ENCODE assay signal across 21 mouse cellular contexts in the genomic region with DNA sequence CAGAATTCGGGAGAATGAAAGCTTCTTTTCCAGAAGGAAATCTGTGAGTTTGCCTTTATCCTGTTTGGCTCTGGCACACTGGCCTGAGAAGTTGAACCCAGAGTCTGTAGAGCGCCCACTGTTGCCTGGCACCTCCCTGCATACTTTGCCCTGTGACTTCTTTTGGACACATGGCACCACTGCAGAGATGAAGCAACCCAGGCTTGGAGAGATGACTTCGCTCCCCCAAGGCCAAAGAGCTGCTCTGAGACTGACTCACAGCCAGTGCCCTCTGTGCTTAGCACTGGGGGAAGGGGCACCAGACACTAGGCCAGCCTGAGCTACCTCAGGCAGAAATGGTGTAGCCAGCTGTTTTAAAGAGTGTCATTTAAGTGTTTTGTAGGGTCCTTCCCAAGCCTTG.
DNase-seq lines count a peak whose midpoint lies in the region; ATAC-seq lines count a peak whose summit lies in the region.
"Had no signal": no experiment of that assay in that cellular context is flagged by ENCODE, and none has a peak within 500 bp of the region (broad histone marks: within the 10 kb centered on the region; RNA-seq: fewer than 3 reads in every experiment).

No protein-coding gene starts in this region.

- no peak overlapping the region for H3K4me2 ChIP-seq in hindbrain, embryonic 11.5 days (replicated peaks; ENCODE audit: low read depth, low read length)
- H3K4me2 ChIP-seq: hindbrain, embryonic 15.5 days; liver, embryonic 13.5 days; stomach, embryonic 15.5 days had no signal

- WGBS in hindbrain, embryonic 10.5 days, result 94% methylated on average over 3 of the region's 3 CpGs
- WGBS in hindbrain, embryonic 11.5 days, result 97% methylated on average over 3 of the region's 3 CpGs

- no peak for DNase-seq in hindbrain, embryonic 10.5 days (ENCODE audit: low spot score)
- no peak for DNase-seq in hindbrain, embryonic 11.5 days (ENCODE audit: low spot score)
- DNase-seq in 3134 (ENCODE audit: extremely low read depth, insufficient read length, low spot score) (peak; percentile 41), NIH3T3 (ENCODE audit: low read depth) (peak; percentile 51)
- DNase-seq in adrenal gland, postnatal 25 days, result peak; percentile 65
- no peak for DNase-seq in left cerebral cortex, postnatal 10 days (ENCODE audit: extremely low spot score in 1 of 2, low spot score in 2 of 2)
- no peak for DNase-seq in thymus, postnatal 4 days
- DNase-seq: cerebellum, adult 11-12 months; cerebellum, postnatal 36 days; heart, adult 18-20 months; kidney, adult 9 months; left cerebral cortex, postnatal 4 days; liver, embryonic 13.5 days; spleen, adult 18-20 months had no signal

- no peak for ATAC-seq in hindbrain, embryonic 11.5 days (ENCODE audit: low FRiP score)
- ATAC-seq: forebrain, embryonic 16.5 days; midbrain, embryonic 16.5 days had no signal

- H3K9me3 ChIP-seq in hindbrain, embryonic 10.5 days, result no peaks in the 10 kb centered on the region
- no peaks in the 10 kb centered on the region for H3K9me3 ChIP-seq in hindbrain, embryonic 11.5 days (ENCODE audit: control insufficient read depth, low read length)
- H3K9me3 ChIP-seq: hindbrain, embryonic 15.5 days; liver, embryonic 13.5 days; megakaryocyte, embryonic 14.5 days; stomach, embryonic 15.5 days had no signal

- no peak overlapping the region for H3K4me3 ChIP-seq in hindbrain, embryonic 10.5 days
- H3K4me3 ChIP-seq in hindbrain, embryonic 11.5 days (ENCODE audit: low read depth, low read length), result no peak overlapping the region
- H3K4me3 ChIP-seq: erythroblast, embryonic 14.5 days; hindbrain, embryonic 15.5 days; liver, embryonic 13.5 days; megakaryocyte, embryonic 14.5 days; stomach, embryonic 15.5 days had no signal

- H3K27ac ChIP-seq in hindbrain, embryonic 10.5 days, result peak overlapping the region; percentile 23; the same call in 1 of the 2 replicates
- H3K27ac ChIP-seq in hindbrain, embryonic 11.5 days (ENCODE audit: low read depth, low read length), result no peak overlapping the region
- H3K27ac ChIP-seq: hindbrain, embryonic 15.5 days; liver, embryonic 13.5 days; stomach, embryonic 15.5 days had no signal

- peaks cover 86% of the 10 kb centered on the region for H3K36me3 ChIP-seq in hindbrain, embryonic 10.5 days
- H3K36me3 ChIP-seq in hindbrain, embryonic 11.5 days (ENCODE audit: control insufficient read depth, insufficient read depth, low read length), result no peaks in the 10 kb centered on the region
- H3K36me3 ChIP-seq: G1E; hindbrain, embryonic 15.5 days had no signal

- intact Hi-C loops in left cerebral cortex, postnatal 10 days (cut with DNase I), result no loop called here

- H3K9ac ChIP-seq in hindbrain, embryonic 11.5 days (ENCODE audit: low read depth, low read length), result no peak overlapping the region
- H3K9ac ChIP-seq: hindbrain, embryonic 15.5 days; liver, embryonic 13.5 days; stomach, embryonic 15.5 days had no signal

- no peaks in the 10 kb centered on the region for H3K27me3 ChIP-seq in hindbrain, embryonic 10.5 days (ENCODE audit: insufficient read depth, poor library complexity, severe bottlenecking)
- no peaks in the 10 kb centered on the region for H3K27me3 ChIP-seq in hindbrain, embryonic 11.5 days (ENCODE audit: control insufficient read depth, insufficient read depth, low read length)
- H3K27me3 ChIP-seq: hindbrain, embryonic 15.5 days; liver, embryonic 13.5 days; megakaryocyte, embryonic 14.5 days; stomach, embryonic 15.5 days had no signal

- peaks cover 18% of the 10 kb centered on the region for H3K4me1 ChIP-seq in hindbrain, embryonic 10.5 days (replicated peaks)
- H3K4me1 ChIP-seq in hindbrain, embryonic 11.5 days (replicated peaks; ENCODE audit: control insufficient read depth, insufficient read depth, low read length), result no peaks in the 10 kb centered on the region

Comparison
In these comparisons a context has a peak if more than half of its experiments do, and no peak if none do; other contexts are left out.
1. DNase-seq: peak in 3134 (single experiment), NIH3T3 (single experiment) and adrenal gland, postnatal 25 days (single experiment); none in hindbrain, embryonic 10.5 days (single experiment), hindbrain, embryonic 11.5 days (single experiment), left cerebral cortex, postnatal 10 days (0 of 2) and thymus, postnatal 4 days (single experiment).